Mouse (Mus musculus) hindbrain, embryonic 13.5 days (tissue): ENCODE measurements around the gene Pdik1l. TPM values are rescaled to one million over a fixed set of nuclear protein-coding genes. Genes with fewer than 3 reads are reported as not detected.

Experiments
- ATAC-seq: fragments of 200-750 bp; cut with Nextera tagmentation; 2 replicates; pipeline ENCODE4 v1.8.0; 2017; ENCODE audit warnings: moderate TSS enrichment; ENCODE audit not compliant: low FRiP score
- H3K27ac ChIP-seq: fragments of 300-500 bp; sonication (generic); 2 replicates; pipeline ENCODE4 v1.5.1; 2015; ENCODE audit warnings: inconsistent platforms, mild to moderate bottlenecking, moderate library complexity
- H3K27me3 ChIP-seq: fragments of 300-500 bp; sonication (generic); 2 replicates; pipeline ENCODE4 v1.6.1; 2015; ENCODE audit warnings: mild to moderate bottlenecking, inconsistent platforms
- H3K36me3 ChIP-seq: fragments of 300-500 bp; sonication (generic); 2 replicates; pipeline ENCODE4 v1.6.1; 2015; ENCODE audit warnings: mild to moderate bottlenecking, inconsistent platforms
- H3K4me1 ChIP-seq: fragments of 300-500 bp; sonication (generic); replicated peaks from 2 replicates; pipeline ENCODE4 v1.6.1; 2015; ENCODE audit warnings: inconsistent platforms
- H3K4me2 ChIP-seq: fragments of 300-500 bp; sonication (generic); 2 replicates; pipeline ENCODE4 v1.6.1; 2015; ENCODE audit warnings: inconsistent platforms, mild to moderate bottlenecking, moderate library complexity
- H3K4me3 ChIP-seq: fragments of 300-500 bp; sonication (generic); 2 replicates; pipeline ENCODE4 v1.5.1; 2015; ENCODE audit warnings: mild to moderate bottlenecking, inconsistent platforms
- H3K9ac ChIP-seq: fragments of 300-500 bp; sonication (generic); 2 replicates; pipeline ENCODE4 v1.6.1; 2015; ENCODE audit warnings: mild to moderate bottlenecking, inconsistent platforms
- H3K9me3 ChIP-seq: fragments of 300-500 bp; sonication (generic); 2 replicates; pipeline ENCODE4 v1.6.1; 2016; ENCODE audit warnings: inconsistent platforms
- WGBS: fragments of 180-500 bp; shearing (Covaris S2); methylation state at CpG from one replicate; pipeline ENCODE4 v1.1.7; 2015; 5-methylcytosine and 5-hydroxymethylcytosine counted together
- polyA plus RNA-seq: library from polyadenylated mRNA; unstranded; fragments of >200 nt; fragmentation: Nextera tagmentation; extraction: Ambion mirVana; gene quantifications from 2 replicates; pipeline ENCODE4 v1.2.1, GENCODE M21; 2015

Gene Pdik1l
- polyA plus RNA-seq, 1 experiment from 2014 or later: 35.0 TPM

- Histone ChIP-seq H3K9ac (no peak overlapping the region), H3K4me1 (peaks cover 3% of the 10 kb centered on the region; the same call in 1 of the 2 replicates), H3K27me3 (no peaks in the 10 kb centered on the region), H3K4me2 (no peak overlapping the region), H3K9me3 (no peaks in the 10 kb centered on the region), H3K27ac (no peak overlapping the region), H3K4me3 (no peak overlapping the region), H3K36me3 (no peaks in the 10 kb centered on the region)
- ATAC-seq: no peak
- 98% methylated on average over 6 of the region's 6 CpGs for WGBS
Observed at GRCm38 (mm10) chr4:134312901-134313300, 25.2 kb upstream of the Pdik1l start.

GRCm38 (mm10) chr4:134312341-134312740 is 24.6 kb upstream of the Pdik1l start:
- no peak overlapping the region for H3K4me2 ChIP-seq
- no peak for ATAC-seq
- no peak overlapping the region for H3K4me3 ChIP-seq
- H3K9me3 ChIP-seq: no peaks in the 10 kb centered on the region
- 96% methylated on average over 5 of the region's 5 CpGs for WGBS
- H3K9ac ChIP-seq: no peak overlapping the region
- H3K27me3 ChIP-seq: no peaks in the 10 kb centered on the region
- H3K27ac ChIP-seq: no peak overlapping the region
- H3K4me1 ChIP-seq: peaks cover 9% of the 10 kb centered on the region
- no peaks in the 10 kb centered on the region for H3K36me3 ChIP-seq

- ATAC-seq: no peak
- Histone ChIP-seq H3K27ac (no peak overlapping the region), H3K27me3 (no peaks in the 10 kb centered on the region), H3K4me3 (no peak overlapping the region), H3K36me3 (no peaks in the 10 kb centered on the region), H3K4me1 (peaks cover 13% of the 10 kb centered on the region), H3K4me2 (no peak overlapping the region), H3K9ac (no peak overlapping the region), H3K9me3 (no peaks in the 10 kb centered on the region)
- WGBS: 89% methylated on average over 9 of the region's 9 CpGs
Observed at GRCm38 (mm10) chr4:134311784-134312183, 24.1 kb upstream of the Pdik1l start.

- no peak for ATAC-seq
- Histone ChIP-seq H3K4me1 (peaks cover 13% of the 10 kb centered on the region), H3K9ac (no peak overlapping the region), H3K27me3 (no peaks in the 10 kb centered on the region), H3K36me3 (no peaks in the 10 kb centered on the region), H3K9me3 (no peaks in the 10 kb centered on the region), H3K4me2 (no peak overlapping the region), H3K4me3 (no peak overlapping the region), H3K27ac (no peak overlapping the region)
- 90% methylated on average over 9 of the region's 9 CpGs for WGBS
Observed at GRCm38 (mm10) chr4:134310656-134311055, 23.0 kb upstream of the Pdik1l start.

GRCm38 (mm10) chr4:134310106-134310505 is 22.4 kb upstream of the Pdik1l start:
- no peak overlapping the region for H3K9ac ChIP-seq

GRCm38 (mm10) chr4:134307367-134308072 is 19.8 kb upstream of the Pdik1l start:
- 0 out of 2 replicates have a peak, but pooled peaks have one; percentile 10 for ATAC-seq
- Histone ChIP-seq H3K9me3 (no peaks in the 10 kb centered on the region), H3K36me3 (no peaks in the 10 kb centered on the region), H3K9ac (0 out of 2 replicates have a peak overlapping the region, but pooled peaks have one; percentile 13), H3K27ac (no peak overlapping the region), H3K4me2 (0 out of 2 replicates have a peak overlapping the region, but pooled peaks have one; percentile 15), H3K4me3 (no peak overlapping the region), H3K4me1 (peaks cover 13% of the 10 kb centered on the region), H3K27me3 (no peaks in the 10 kb centered on the region)
- 21% methylated on average over 8 of the region's 12 CpGs for WGBS

More at GRCm38 (mm10) chr4:134310106-134310505, 22.4 kb upstream of the Pdik1l start:
- no peaks in the 10 kb centered on the region for H3K36me3 ChIP-seq
- no peak overlapping the region for H3K4me2 ChIP-seq
- H3K4me3 ChIP-seq: no peak overlapping the region
- ATAC-seq: no peak
- no peaks in the 10 kb centered on the region for H3K9me3 ChIP-seq
- H3K4me1 ChIP-seq: peaks cover 13% of the 10 kb centered on the region
- no peak overlapping the region for H3K27ac ChIP-seq
- H3K27me3 ChIP-seq: no peaks in the 10 kb centered on the region
- 92% methylated on average over 7 of the region's 7 CpGs for WGBS

GRCm38 (mm10) chr4:134306963-134307362 is 19.3 kb upstream of the Pdik1l start:
- Histone ChIP-seq H3K4me3 (no peak overlapping the region), H3K9ac (no peak overlapping the region), H3K36me3 (no peaks in the 10 kb centered on the region), H3K27ac (no peak overlapping the region), H3K4me2 (no peak overlapping the region), H3K9me3 (no peaks in the 10 kb centered on the region), H3K27me3 (no peaks in the 10 kb centered on the region), H3K4me1 (peaks cover 13% of the 10 kb centered on the region)
- ATAC-seq: no peak
- 81% methylated on average over 2 of the region's 2 CpGs for WGBS

DNA sequence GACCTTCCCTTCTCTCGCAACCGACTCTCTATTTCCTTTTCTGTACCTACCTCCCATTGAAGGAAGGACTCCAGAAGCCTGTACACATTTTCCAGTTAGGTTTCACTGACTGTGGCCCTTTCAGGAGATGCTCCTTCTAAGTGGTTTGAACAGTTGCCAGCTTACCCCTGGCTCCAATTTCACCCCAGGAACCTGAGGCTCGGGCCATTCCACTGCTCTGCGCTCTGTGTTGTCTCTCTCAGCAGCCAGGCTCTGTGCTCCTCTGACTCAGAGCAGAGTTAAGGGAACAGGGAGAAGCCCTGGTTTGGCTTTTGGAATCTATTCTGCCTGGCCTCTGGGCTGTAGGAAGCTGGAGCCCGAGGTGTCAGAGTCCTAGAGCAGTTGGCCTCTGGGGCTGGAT is 14.4 kb upstream of the Pdik1l start:
- H3K4me3 ChIP-seq: no peak overlapping the region
- no peak for ATAC-seq
- H3K27me3 ChIP-seq: no peaks in the 10 kb centered on the region
- no peak overlapping the region for H3K9ac ChIP-seq
- peaks cover 2% of the 10 kb centered on the region for H3K4me1 ChIP-seq
- no peak overlapping the region for H3K4me2 ChIP-seq
- 88% methylated on average over 5 of the region's 5 CpGs for WGBS
- no peak overlapping the region for H3K27ac ChIP-seq
- no peaks in the 10 kb centered on the region for H3K9me3 ChIP-seq
- H3K36me3 ChIP-seq: no peaks in the 10 kb centered on the region

DNA sequence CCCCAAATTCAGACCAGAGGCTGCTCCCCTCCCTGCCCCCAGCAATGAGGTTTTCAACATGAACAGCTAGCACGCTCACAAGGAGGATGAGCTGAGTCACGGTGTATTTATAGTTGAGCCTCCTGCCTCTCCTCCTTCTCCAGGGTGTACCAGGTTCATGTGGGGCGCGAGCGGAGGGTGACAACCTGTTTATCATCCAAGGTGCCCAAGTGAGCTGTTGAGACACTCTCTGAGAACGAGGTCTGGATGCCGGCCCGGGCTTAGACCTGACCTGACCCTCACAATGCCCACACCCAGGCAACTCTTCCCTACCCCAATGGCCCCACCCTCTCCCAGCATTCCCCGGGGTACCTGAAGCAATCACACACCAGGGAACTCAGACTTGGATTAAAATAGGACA is 12.6 kb upstream of the Pdik1l start:
- ATAC-seq: no peak
- H3K27me3 ChIP-seq: no peaks in the 10 kb centered on the region
- 83% methylated on average over 9 of the region's 9 CpGs for WGBS
- H3K4me2 ChIP-seq: no peak overlapping the region
- no peak overlapping the region for H3K4me3 ChIP-seq
- H3K27ac ChIP-seq: no peak overlapping the region
- H3K4me1 ChIP-seq: no peaks in the 10 kb centered on the region
- H3K9ac ChIP-seq: no peak overlapping the region
- H3K9me3 ChIP-seq: 0 out of 2 replicates have a peak, but pooled peaks cover 3% of the 10 kb centered on the region
- no peaks in the 10 kb centered on the region for H3K36me3 ChIP-seq

GRCm38 (mm10) chr4:134299498-134299810 is 11.8 kb upstream of the Pdik1l start:
- no peaks in the 10 kb centered on the region for H3K36me3 ChIP-seq
- WGBS: 60% methylated on average over 4 of the region's 4 CpGs
- no peak overlapping the region for H3K27ac ChIP-seq
- no peak overlapping the region for H3K4me2 ChIP-seq
- no peak for ATAC-seq
- no peaks in the 10 kb centered on the region for H3K27me3 ChIP-seq
- no peaks in the 10 kb centered on the region for H3K4me1 ChIP-seq
- H3K4me3 ChIP-seq: no peak overlapping the region
- H3K9me3 ChIP-seq: 0 out of 2 replicates have a peak, but pooled peaks cover 3% of the 10 kb centered on the region
- no peak overlapping the region for H3K9ac ChIP-seq

GRCm38 (mm10) chr4:134298626-134299497 is 11.2 kb upstream of the Pdik1l start:
- Histone ChIP-seq H3K9me3 (0 out of 2 replicates have a peak, but pooled peaks cover 3% of the 10 kb centered on the region), H3K4me2 (no peak overlapping the region), H3K4me1 (no peaks in the 10 kb centered on the region), H3K9ac (no peak overlapping the region), H3K27ac (no peak overlapping the region), H3K36me3 (no peaks in the 10 kb centered on the region), H3K4me3 (no peak overlapping the region), H3K27me3 (peaks cover 1% of the 10 kb centered on the region; the same call in 1 of the 2 replicates)
- WGBS: 78% methylated on average over 19 of the region's 19 CpGs
- no peak for ATAC-seq

- Histone ChIP-seq H3K4me2 (no peak overlapping the region), H3K4me3 (no peak overlapping the region), H3K9ac (no peak overlapping the region), H3K36me3 (no peaks in the 10 kb centered on the region), H3K9me3 (0 out of 2 replicates have a peak, but pooled peaks cover 3% of the 10 kb centered on the region), H3K27ac (no peak overlapping the region), H3K4me1 (no peaks in the 10 kb centered on the region), H3K27me3 (peaks cover 16% of the 10 kb centered on the region; the same call in 1 of the 2 replicates)
- WGBS: 96% methylated on average over 8 of the region's 8 CpGs
- no peak for ATAC-seq
Observed at GRCm38 (mm10) chr4:134297369-134297768, 9.7 kb upstream of the Pdik1l start.
